Mouse (Mus musculus): ENCODE results near the gene Prom2.

DNA sequence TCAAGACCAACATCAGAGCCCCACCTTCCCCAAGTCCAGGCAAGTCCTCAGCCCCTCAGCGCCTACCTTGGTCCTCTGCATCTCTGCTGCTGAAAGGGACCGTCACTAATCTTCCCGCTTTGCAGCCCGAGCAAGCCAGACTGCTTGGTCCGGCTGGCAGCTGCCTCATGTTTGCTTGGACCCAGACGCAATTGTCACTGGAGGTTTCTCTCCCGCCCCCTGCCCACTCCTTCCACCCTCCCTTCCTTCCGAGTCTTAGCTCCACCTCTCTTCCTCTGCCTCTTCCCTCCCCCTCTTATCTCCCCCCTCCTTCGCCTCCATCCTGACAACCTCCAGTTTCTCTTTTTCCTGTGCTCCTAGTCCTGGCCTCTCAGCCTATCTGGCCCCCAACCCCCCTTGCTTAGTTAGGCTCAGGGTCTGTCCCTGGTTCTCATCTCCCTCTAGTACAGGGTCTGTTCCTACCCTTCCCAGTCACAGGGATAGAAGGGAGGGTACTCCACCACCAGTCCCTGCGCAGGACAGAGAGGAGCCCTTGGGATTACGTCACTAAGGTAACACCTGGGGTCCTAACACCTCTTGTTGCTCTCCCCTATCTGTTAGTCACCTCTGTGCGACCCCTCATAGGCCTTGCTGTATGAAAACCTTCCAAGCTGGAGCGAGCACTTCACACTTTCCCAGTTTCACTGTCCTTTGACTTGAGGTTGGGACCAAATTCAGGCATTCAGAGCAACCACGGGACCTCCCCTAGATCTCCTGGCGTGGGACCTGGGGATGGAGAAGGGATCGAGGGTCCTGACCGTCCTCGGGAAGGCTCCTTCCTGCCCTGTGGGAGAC, 19.9 kb downstream of the Prom2 start:
- TF ChIP-seq CTCF (conservative IDR thresholded peaks at IDR 0.05; ENCODE audit: low read length) = no peak
- no peak for TF ChIP-seq POU5F1 (IDR thresholded peaks at IDR 0.05; ENCODE audit: borderline replicate concordance, low read length)
